Mouse (Mus musculus): ENCODE results near the gene Bcl7c. TPM values are rescaled to one million over a fixed set of nuclear protein-coding genes. Genes with fewer than 3 reads are reported as not detected.

Gene Bcl7c
- total and polyA plus RNA-seq, 2 experiments from 2014 or later, result 49.2 to 131 TPM

GRCm38 (mm10) chr7:127642254-127642653 lies 66.5 kb downstream of the Bcl7c start:
- DNase-seq (ENCODE audit: low spot score), result no peak
- Histone ChIP-seq H3K9me3 (ENCODE audit: low read length) (no peaks in the 10 kb centered on the region), H3K27me3 (ENCODE audit: insufficient read depth, low read length) (no peaks in the 10 kb centered on the region), H3K4me2 (ENCODE audit: low read depth, low read length, poor library complexity, severe bottlenecking) (no peak overlapping the region), H3K27ac (ENCODE audit: low read depth, low read length) (no peak overlapping the region), H3K36me3 (ENCODE audit: insufficient read depth, low read length) (no peaks in the 10 kb centered on the region), H3K4me1 (ENCODE audit: insufficient read depth, low read length) (peaks cover 3% of the 10 kb centered on the region; the same call in 1 of the 2 replicates), H3K4me3 (ENCODE audit: low read depth, low read length) (no peak overlapping the region), H3K9ac (replicated peaks; ENCODE audit: low read length, poor library complexity, severe bottlenecking) (no peak overlapping the region)
- 62% methylated on average over 4 of the region's 4 CpGs for WGBS
- ATAC-seq (ENCODE audit: low FRiP score), result no peak
- no peak for TF ChIP-seq CTCF (IDR thresholded peaks at IDR 0.05)

GRCm38 (mm10) chr7:127641260-127641659 lies 67.5 kb downstream of the Bcl7c start:
- H3K36me3 ChIP-seq (ENCODE audit: insufficient read depth, low read length), result no peaks in the 10 kb centered on the region
- 63% methylated on average over 4 of the region's 4 CpGs for WGBS
- H3K4me3 ChIP-seq (ENCODE audit: low read depth, low read length), result no peak overlapping the region
- H3K9ac ChIP-seq (replicated peaks; ENCODE audit: low read length, poor library complexity, severe bottlenecking), result no peak overlapping the region
- no peak for TF ChIP-seq CTCF (IDR thresholded peaks at IDR 0.05)
- H3K4me1 ChIP-seq (ENCODE audit: insufficient read depth, low read length), result peaks cover 3% of the 10 kb centered on the region; the same call in 1 of the 2 replicates
- ATAC-seq (ENCODE audit: low FRiP score), result no peak
- H3K27me3 ChIP-seq (ENCODE audit: insufficient read depth, low read length), result no peaks in the 10 kb centered on the region
- H3K27ac ChIP-seq (ENCODE audit: low read depth, low read length), result no peak overlapping the region
- DNase-seq (ENCODE audit: low spot score), result no peak
- no peaks in the 10 kb centered on the region for H3K9me3 ChIP-seq (ENCODE audit: low read length)
- H3K4me2 ChIP-seq (ENCODE audit: low read depth, low read length, poor library complexity, severe bottlenecking), result no peak overlapping the region

GRCm38 (mm10) chr7:127636963-127637362 lies 71.8 kb downstream of the Bcl7c start:
- TF ChIP-seq CTCF (IDR thresholded peaks at IDR 0.05), result no peak
- H3K36me3 ChIP-seq (ENCODE audit: insufficient read depth, low read length), result no peaks in the 10 kb centered on the region
- peaks cover 3% of the 10 kb centered on the region; the same call in 1 of the 2 replicates for H3K4me1 ChIP-seq (ENCODE audit: insufficient read depth, low read length)
- no peaks in the 10 kb centered on the region for H3K27me3 ChIP-seq (ENCODE audit: insufficient read depth, low read length)
- peak overlapping the region; percentile 56 for H3K4me3 ChIP-seq (ENCODE audit: low read depth, low read length)
- 0% methylated on average over 25 of the region's 27 CpGs for WGBS
- H3K9ac ChIP-seq (replicated peaks; ENCODE audit: low read length, poor library complexity, severe bottlenecking), result peak overlapping the region; percentile 65
- ATAC-seq (ENCODE audit: low FRiP score) (peak; percentile 56; the same call in 1 of the 2 replicates), DNase-seq (ENCODE audit: low spot score) (peak; percentile 84)
- H3K27ac ChIP-seq (ENCODE audit: low read depth, low read length), result no peak overlapping the region; the same call in 1 of the 2 replicates
- peak overlapping the region; percentile 70 for H3K4me2 ChIP-seq (ENCODE audit: low read depth, low read length, poor library complexity, severe bottlenecking)
- no peaks in the 10 kb centered on the region for H3K9me3 ChIP-seq (ENCODE audit: low read length)

GRCm38 (mm10) chr7:127631416-127631815 lies 77.3 kb downstream of the Bcl7c start:
- DNase-seq (ENCODE audit: low spot score) (no peak), ATAC-seq (ENCODE audit: low FRiP score) (no peak)
- Histone ChIP-seq H3K36me3 (ENCODE audit: insufficient read depth, low read length) (no peaks in the 10 kb centered on the region), H3K4me1 (ENCODE audit: insufficient read depth, low read length) (no peaks in the 10 kb centered on the region), H3K27me3 (ENCODE audit: insufficient read depth, low read length) (no peaks in the 10 kb centered on the region), H3K4me3 (ENCODE audit: low read depth, low read length) (no peak overlapping the region), H3K27ac (ENCODE audit: low read depth, low read length) (no peak overlapping the region), H3K9ac (replicated peaks; ENCODE audit: low read length, poor library complexity, severe bottlenecking) (no peak overlapping the region), H3K9me3 (ENCODE audit: low read length) (no peaks in the 10 kb centered on the region), H3K4me2 (ENCODE audit: low read depth, low read length, poor library complexity, severe bottlenecking) (no peak overlapping the region)
- no peak for TF ChIP-seq CTCF (IDR thresholded peaks at IDR 0.05)
- 72% methylated on average over 4 of the region's 4 CpGs for WGBS

DNA sequence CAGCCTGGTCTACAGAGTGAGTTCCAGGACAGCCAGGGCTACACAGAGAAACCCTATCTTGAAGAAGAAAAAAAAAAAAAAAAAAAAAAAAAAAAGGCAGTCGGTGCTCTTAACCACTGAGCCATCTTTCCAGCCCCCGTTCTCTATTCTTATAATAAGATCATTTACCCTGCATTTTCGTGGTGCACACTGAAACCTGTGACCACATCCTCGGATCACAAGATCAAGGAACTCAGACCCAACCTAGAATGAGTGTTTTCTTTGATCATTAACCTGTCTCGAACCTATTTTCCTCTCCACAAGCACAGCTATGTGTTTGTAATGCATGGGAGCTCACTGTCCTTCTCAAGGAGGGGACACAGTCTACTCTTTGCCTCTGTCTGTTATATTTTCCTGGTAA lies 80.1 kb downstream of the Bcl7c start:
- H3K4me2 ChIP-seq (ENCODE audit: low read depth, low read length, poor library complexity, severe bottlenecking), result no peak overlapping the region
- no peak overlapping the region for H3K9ac ChIP-seq (replicated peaks; ENCODE audit: low read length, poor library complexity, severe bottlenecking)
- H3K4me1 ChIP-seq (ENCODE audit: insufficient read depth, low read length), result no peaks in the 10 kb centered on the region
- no peaks in the 10 kb centered on the region for H3K9me3 ChIP-seq (ENCODE audit: low read length)
- no peak for ATAC-seq (ENCODE audit: low FRiP score)
- 81% methylated on average over 5 of the region's 5 CpGs for WGBS
- no peak overlapping the region for H3K27ac ChIP-seq (ENCODE audit: low read depth, low read length)
- no peaks in the 10 kb centered on the region for H3K27me3 ChIP-seq (ENCODE audit: insufficient read depth, low read length)
- no peak overlapping the region for H3K4me3 ChIP-seq (ENCODE audit: low read depth, low read length)
- no peaks in the 10 kb centered on the region for H3K36me3 ChIP-seq (ENCODE audit: insufficient read depth, low read length)
- TF ChIP-seq CTCF (IDR thresholded peaks at IDR 0.05), result no peak
- DNase-seq (ENCODE audit: low spot score), result no peak

DNA sequence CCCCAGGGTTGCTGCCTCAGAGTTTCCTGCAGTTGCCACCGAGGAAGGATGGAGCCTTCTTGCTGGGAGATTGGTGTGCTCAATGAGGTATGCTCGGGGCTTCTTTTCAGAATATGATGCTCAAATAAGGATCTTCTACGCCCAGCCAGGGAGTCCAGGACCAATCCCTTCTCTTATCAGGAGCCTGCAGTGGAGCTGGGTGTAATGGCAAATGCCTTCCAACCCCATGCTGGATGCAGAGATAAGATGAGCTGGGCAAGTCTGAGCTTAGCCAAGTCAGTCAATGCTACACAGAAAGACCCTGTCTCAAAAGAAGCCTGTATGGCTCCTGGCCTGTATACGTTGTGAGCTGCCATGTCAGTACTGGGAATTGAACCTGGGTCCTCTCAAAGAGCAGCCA lies 82.3 kb downstream of the Bcl7c start:
- no peak for DNase-seq (ENCODE audit: low spot score)
- Histone ChIP-seq H3K27me3 (ENCODE audit: insufficient read depth, low read length) (no peaks in the 10 kb centered on the region), H3K4me2 (ENCODE audit: low read depth, low read length, poor library complexity, severe bottlenecking) (no peak overlapping the region), H3K4me3 (ENCODE audit: low read depth, low read length) (no peak overlapping the region), H3K27ac (ENCODE audit: low read depth, low read length) (no peak overlapping the region), H3K9me3 (ENCODE audit: low read length) (no peaks in the 10 kb centered on the region), H3K36me3 (ENCODE audit: insufficient read depth, low read length) (no peaks in the 10 kb centered on the region), H3K9ac (replicated peaks; ENCODE audit: low read length, poor library complexity, severe bottlenecking) (no peak overlapping the region), H3K4me1 (ENCODE audit: insufficient read depth, low read length) (no peaks in the 10 kb centered on the region)
- no peak for ATAC-seq (ENCODE audit: low FRiP score)
- TF ChIP-seq CTCF (IDR thresholded peaks at IDR 0.05), result no peak
- 88% methylated on average over 4 of the region's 4 CpGs for WGBS

All from midbrain, postnatal 0 days (tissue).